Mouse (Mus musculus) kidney, adult 2 months (tissue): ENCODE measurements around the gene Crocc2.

Source experiments
- CTCF ChIP-seq: fragments of 200-500 bp; conservative IDR thresholded peaks from 2 replicates; pipeline ENCODE4 v1.5.1; 2011; ENCODE audit warnings: low read depth, mild to moderate bottlenecking, control low read depth, low read length, moderate library complexity, mixed read lengths; ENCODE audit not compliant: insufficient read depth, insufficient read length
- POLR2A ChIP-seq: fragments of 200-500 bp; IDR thresholded peaks from one replicate; pipeline ENCODE4 v1.6.1; 2011; ENCODE audit warnings: low read depth, low read length, control low read depth

DNA sequence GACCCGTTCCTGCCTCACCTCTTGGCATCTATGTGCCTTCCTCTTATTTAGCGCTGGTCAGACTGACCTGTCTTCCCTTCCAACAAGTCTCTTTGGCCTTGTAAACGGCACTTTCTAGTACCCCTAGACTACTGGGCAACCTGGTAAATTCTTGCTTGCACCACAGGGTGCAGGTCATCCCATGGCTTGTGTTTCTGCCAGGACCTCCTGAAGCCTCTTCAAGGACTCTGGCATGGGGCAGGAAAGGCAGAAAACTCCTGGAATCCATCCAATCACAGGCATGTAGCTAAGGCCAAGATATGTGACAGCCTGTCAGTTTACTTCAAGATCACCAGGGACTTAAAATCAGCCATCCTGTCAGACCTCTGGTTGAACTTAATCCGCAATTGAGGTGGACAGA, 61.1 kb downstream of the Crocc2 start:
- TF ChIP-seq CTCF (no peak), POLR2A (no peak)
